Mouse (Mus musculus) CH12.LX (cell line): ENCODE results near the gene Bpgm. TPM values are rescaled to one million over a fixed set of nuclear protein-coding genes. Genes with fewer than 3 reads are reported as not detected.

Source experiments
- DNase-seq: peaks from one replicate; pipeline ENCODE4 v3.0.0-alpha.2; 2013; ENCODE audit errors: extremely low read depth
- H3K27ac ChIP-seq: 2 replicates; pipeline ENCODE4 v1.5.1; 2012; ENCODE audit warnings: low read depth, mild to moderate bottlenecking, control low read depth, moderate library complexity; ENCODE audit not compliant: insufficient read depth
- H3K27me3 ChIP-seq: replicated peaks from 2 replicates; pipeline ENCODE3; 2012; ENCODE audit warnings: inconsistent platforms
- H3K36me3 ChIP-seq, 2 experiments: replicated peaks in 1 of 2; 2 replicates each; pipeline versions ENCODE3 to v1.6.1; 2012; ENCODE audit warnings: inconsistent platforms in 1 of 2, low read length in 1 of 2, mild to moderate bottlenecking in 1 of 2, mixed read lengths in 1 of 2, moderate library complexity in 1 of 2; ENCODE audit not compliant: control insufficient read depth in 1 of 2, insufficient read depth in 1 of 2
- H3K4me1 ChIP-seq, 2 experiments: 2 replicates each; pipeline ENCODE4 v1.6.1; 2012; ENCODE audit warnings: inconsistent platforms in 1 of 2, moderate library complexity in 1 of 2; ENCODE audit not compliant: insufficient read depth in 2 of 2, control insufficient read depth in 1 of 2
- H3K4me2 ChIP-seq: 2 replicates; pipeline ENCODE4 v1.6.1; 2012; ENCODE audit warnings: low read depth, mild to moderate bottlenecking, control low read depth; ENCODE audit not compliant: poor library complexity, insufficient read depth, severe bottlenecking
- H3K4me3 ChIP-seq, 3 experiments: fragments of 150-350 bp in 1 of 3; sonication (generic) in 1 of 3; replicated peaks in 1 of 3; 2 replicates each; pipeline versions ENCODE3 to v1.5.1; 2011 to 2012; ENCODE audit warnings: low read depth in 2 of 3, low read length in 2 of 3, mild to moderate bottlenecking in 2 of 3, moderate library complexity in 2 of 3, control low read depth in 1 of 3, improper control_type of control experiment in 1 of 3, inconsistent platforms in 1 of 3, mixed read lengths in 1 of 3; ENCODE audit not compliant: poor library complexity in 1 of 3
- H3K79me2 ChIP-seq: replicated peaks from 2 replicates; pipeline ENCODE4 v1.6.1; 2012; ENCODE audit warnings: mild to moderate bottlenecking, moderate library complexity; ENCODE audit not compliant: control insufficient read depth, poor library complexity, insufficient read depth, severe bottlenecking; ENCODE audit errors: extremely low read depth
- H3K9ac ChIP-seq: 2 replicates; pipeline ENCODE4 v1.6.1; 2012; ENCODE audit warnings: low read depth, mild to moderate bottlenecking, control low read depth, moderate library complexity; ENCODE audit not compliant: insufficient read depth
- H3K9me3 ChIP-seq: replicated peaks from 2 replicates; pipeline ENCODE3; 2012; ENCODE audit warnings: low read length, inconsistent platforms, mixed read lengths
- BHLHE40 ChIP-seq: IDR thresholded peaks from 2 replicates; pipeline ENCODE4 v1.6.1; 2011; ENCODE audit warnings: mild to moderate bottlenecking, low read depth, low read length, improper control_type of control experiment
- CHD2 ChIP-seq: IDR thresholded peaks from 2 replicates; pipeline ENCODE4 v1.6.1; 2011; ENCODE audit warnings: low read length, improper control_type of control experiment
- CTCF ChIP-seq, 2 experiments: IDR thresholded peaks in 1 of 2; conservative IDR thresholded peaks in 1 of 2; 2 replicates each; pipeline ENCODE4 v1.5.1; 2011 to 2012; ENCODE audit warnings: low read depth in 2 of 2, low read length in 2 of 2, improper control_type of control experiment in 1 of 2, inconsistent platforms in 1 of 2, mild to moderate bottlenecking in 1 of 2, moderate library complexity in 1 of 2
- E2F4 ChIP-seq: IDR thresholded peaks from 2 replicates; pipeline ENCODE4 v1.6.1; 2011; ENCODE audit warnings: low read depth, low read length, improper control_type of control experiment; ENCODE audit not compliant: insufficient replicate concordance
- ELF1 ChIP-seq: IDR thresholded peaks from 2 replicates; pipeline ENCODE4 v1.6.1; 2014; ENCODE audit warnings: low read depth, mild to moderate bottlenecking, inconsistent platforms, low read length, improper control_type of control experiment
- HCFC1 ChIP-seq: IDR thresholded peaks from 2 replicates; pipeline ENCODE4 v1.6.1; 2012; ENCODE audit warnings: low read depth, mild to moderate bottlenecking, inconsistent platforms, low read length, improper control_type of control experiment
- IRF4 ChIP-seq: IDR thresholded peaks from 2 replicates; pipeline ENCODE4 v1.6.1; 2014; ENCODE audit warnings: low read depth, mild to moderate bottlenecking, inconsistent platforms, low read length, improper control_type of control experiment
- JUN ChIP-seq: IDR thresholded peaks from 2 replicates; pipeline ENCODE4 v1.6.1; 2011; ENCODE audit warnings: low read depth, mild to moderate bottlenecking, low read length, improper control_type of control experiment, moderate library complexity; ENCODE audit not compliant: insufficient read depth
- MAFK ChIP-seq: IDR thresholded peaks from 2 replicates; pipeline ENCODE4 v1.6.1; 2011; ENCODE audit warnings: low read length, improper control_type of control experiment; ENCODE audit not compliant: insufficient replicate concordance
- MEF2A ChIP-seq: IDR thresholded peaks from 2 replicates; pipeline ENCODE4 v1.6.1; 2014; ENCODE audit warnings: low read depth, mild to moderate bottlenecking, inconsistent platforms, low read length, improper control_type of control experiment, borderline replicate concordance
- MXI1 ChIP-seq: IDR thresholded peaks from 2 replicates; pipeline ENCODE4 v1.6.1; 2011; ENCODE audit warnings: mild to moderate bottlenecking, low read depth, low read length, improper control_type of control experiment
- MYC ChIP-seq: IDR thresholded peaks from 2 replicates; pipeline ENCODE4 v1.6.1; 2011; ENCODE audit warnings: low read depth, mild to moderate bottlenecking, improper control_type of control experiment, low read length
- PAX5 ChIP-seq: IDR thresholded peaks from 2 replicates; pipeline ENCODE4 v1.6.1; 2012; ENCODE audit warnings: low read length, inconsistent platforms, mixed read lengths
- POLR2A ChIP-seq: IDR thresholded peaks from 2 replicates; pipeline ENCODE4 v1.6.1; 2011; ENCODE audit warnings: low read depth, mild to moderate bottlenecking, improper control_type of control experiment, low read length
- RAD21 ChIP-seq: IDR thresholded peaks from 2 replicates; pipeline ENCODE4 v1.6.1; 2011; ENCODE audit warnings: low read depth, mild to moderate bottlenecking, low read length, improper control_type of control experiment, moderate library complexity
- SMC3 ChIP-seq: IDR thresholded peaks from 2 replicates; pipeline ENCODE4 v1.6.1; 2011; ENCODE audit warnings: low read depth, low read length, improper control_type of control experiment
- TBP ChIP-seq: conservative IDR thresholded peaks from 2 replicates; pipeline ENCODE4 v1.6.1; 2011; ENCODE audit warnings: low read depth, low read length, improper control_type of control experiment
- ZKSCAN1 ChIP-seq: IDR thresholded peaks from 2 replicates; pipeline ENCODE4 v1.6.1; 2012; ENCODE audit warnings: low read depth, inconsistent platforms, low read length, improper control_type of control experiment, borderline replicate concordance
- ZMIZ1 ChIP-seq: IDR thresholded peaks from 2 replicates; pipeline ENCODE4 v1.6.1; 2012; ENCODE audit warnings: low read depth, mild to moderate bottlenecking, inconsistent platforms, low read length, improper control_type of control experiment
- dilution Hi-C: fragments of 300-500 bp; cut with MboI; formaldehyde crosslinking; loops from 2 replicates; pipeline ENCODE4 v1.14.3; 2020; ENCODE audit warnings: low sequenced_read_pairs; ENCODE audit not compliant: extremely low pct_unique_long_range_greater_than_20kb, extremely low pct_ligation_motif_present
- in situ Hi-C: fragments of 300-500 bp; cut with MboI; formaldehyde crosslinking; loops from 3 replicates; pipeline ENCODE4 v1.14.3; 2019; ENCODE audit warnings: low sequenced_read_pairs, low pct_ligation_motif_present, low pct_unique_long_range_greater_than_20kb, mixed read lengths
- polyA plus RNA-seq: library from polyadenylated mRNA; unstranded; fragments of >175 nt; gene quantifications from 2 replicates; pipeline ENCODE4 v1.2.1, GENCODE M21; 2012; ENCODE audit warnings: low read depth; ENCODE audit not compliant: insufficient read length
- total RNA-seq, 2 experiments: library from RNA; depleted of rRNA; stranded (reverse); fragments of 300-350 nt in 1 of 2; fragments of >200 nt in 1 of 2; gene quantifications; 2 replicates each; pipeline ENCODE4 v1.2.3; 2012 to 2014

Bpgm gene
- total and polyA plus RNA-seq, 3 experiments: 10.8 to 12.7 (median 10.9) TPM

GRCm38 (mm10) chr6:34545286-34545685 is 69.3 kb downstream of the Bpgm start:
- H3K4me2 ChIP-seq: no peak overlapping the region

GRCm38 (mm10) chr6:34548406-34548990 is 72.5 kb downstream of the Bpgm start:
- H3K36me3 ChIP-seq: no peaks in the 10 kb centered on the region
- in situ Hi-C loops: no loop called here
- H3K4me1 ChIP-seq: no peaks in the 10 kb centered on the region; a peak in 1 of 4 replicates
- no peaks in the 10 kb centered on the region for H3K79me2 ChIP-seq
- no peaks in the 10 kb centered on the region for H3K27me3 ChIP-seq
- H3K9ac ChIP-seq: no peak overlapping the region
- TF ChIP-seq ZKSCAN1 (no peak), HCFC1 (no peak), CHD2 (no peak), POLR2A (no peak), PAX5 (no peak), CTCF (conservative IDR thresholded peaks at IDR 0.05 in 1 of 2, IDR thresholded peaks at IDR 0.05 in 1 of 2; ENCODE audit: low read depth in 2 of 2, low read length in 2 of 2) (no peak), ELF1 (no peak), SMC3 (no peak), ZMIZ1 (no peak)
- TF ChIP-seq, all 38 proteins: peak for 0
- Histone ChIP-seq H3K9me3 (no peaks in the 10 kb centered on the region), H3K27ac (no peak overlapping the region), H3K4me2 (no peak overlapping the region), H3K4me3 (no peak overlapping the region)
- dilution Hi-C loops: no loop called here
- DNase-seq: no peak

More at GRCm38 (mm10) chr6:34545286-34545685, 69.3 kb downstream of the Bpgm start:
- Histone ChIP-seq H3K27ac (no peak overlapping the region), H3K36me3 (no peaks in the 10 kb centered on the region), H3K9ac (no peak overlapping the region), H3K4me1 (no peaks in the 10 kb centered on the region; a peak in 1 of 4 replicates)
- DNase-seq: no peak
- in situ Hi-C loops: no loop called here
- TF ChIP-seq MEF2A (no peak), IRF4 (no peak), MYC (no peak), MAFK (no peak)
- TF ChIP-seq, all 38 proteins: peak for 0
- no peak overlapping the region for H3K4me3 ChIP-seq
- no peaks in the 10 kb centered on the region for H3K79me2 ChIP-seq
- dilution Hi-C loops: no loop called here
- H3K27me3 ChIP-seq: no peaks in the 10 kb centered on the region
- H3K9me3 ChIP-seq: no peaks in the 10 kb centered on the region

GRCm38 (mm10) chr6:34549017-34549416 is 73.0 kb downstream of the Bpgm start:
- Histone ChIP-seq H3K27me3 (no peaks in the 10 kb centered on the region), H3K4me1 (no peaks in the 10 kb centered on the region; a peak in 1 of 4 replicates), H3K9me3 (no peaks in the 10 kb centered on the region), H3K36me3 (no peaks in the 10 kb centered on the region), H3K4me3 (no peak overlapping the region), H3K9ac (no peak overlapping the region), H3K4me2 (no peak overlapping the region), H3K79me2 (no peaks in the 10 kb centered on the region), H3K27ac (no peak overlapping the region)
- TF ChIP-seq TBP (no peak), RAD21 (peak; percentile 61), BHLHE40 (no peak), E2F4 (no peak), CTCF (conservative IDR thresholded peaks at IDR 0.05 in 1 of 2, IDR thresholded peaks at IDR 0.05 in 1 of 2; ENCODE audit: low read depth in 2 of 2, low read length in 2 of 2) (peak; percentile 77 to 86), SMC3 (peak; percentile 90), MXI1 (no peak), JUN (no peak)
- dilution Hi-C loops: no loop called here
- in situ Hi-C loops: no loop called here
- DNase-seq: peak; percentile 61
